Mouse (Mus musculus): Measurements from ENCODE around the gene Sun2. TPM values are rescaled to one million over a fixed set of nuclear protein-coding genes. Genes with fewer than 3 reads are reported as not detected.

The Sun2 gene
- polyA plus RNA-seq, 1 experiment from 2014 or later, result 4.8 TPM

DNA sequence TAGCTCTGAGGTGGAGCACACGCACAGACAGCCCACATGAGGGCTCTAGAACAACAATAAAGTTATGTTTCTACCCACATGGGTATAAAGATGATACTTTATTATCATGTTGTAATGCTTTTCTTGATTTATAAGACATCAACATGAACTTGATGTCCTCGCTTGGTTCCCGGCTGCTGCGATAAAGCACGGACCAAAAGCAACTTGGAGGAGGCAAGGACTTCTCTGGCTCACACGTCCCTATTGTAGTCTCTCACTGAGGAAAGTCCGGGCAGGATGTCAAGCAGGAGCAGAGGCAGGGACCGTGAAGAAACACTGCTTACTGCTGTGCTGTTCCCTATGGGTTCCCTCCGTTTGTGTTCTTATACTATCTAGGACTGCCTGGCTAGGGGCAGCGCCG, 1.7 kb upstream of the Sun2 start:
- DNase-seq (ENCODE audit: low spot score) (no peak), ATAC-seq (no peak)
- Histone ChIP-seq H3K36me3 (ENCODE audit: control insufficient read depth, insufficient read depth, low read length) (peaks cover 8% of the 10 kb centered on the region), H3K27me3 (replicated peaks; ENCODE audit: control insufficient read depth, insufficient read depth, low read length) (no peaks in the 10 kb centered on the region), H3K9ac (ENCODE audit: low read length) (no peak overlapping the region), H3K4me2 (ENCODE audit: low read length) (no peak overlapping the region), H3K27ac (ENCODE audit: low read depth, low read length) (no peak overlapping the region), H3K4me3 (ENCODE audit: low read depth, low read length) (no peak overlapping the region), H3K4me1 (ENCODE audit: control insufficient read depth, insufficient read depth, low read length) (peaks cover 15% of the 10 kb centered on the region), H3K9me3 (replicated peaks; ENCODE audit: control insufficient read depth, low read length) (no peaks in the 10 kb centered on the region)
- 92% methylated on average over 11 of the region's 11 CpGs for WGBS

DNA sequence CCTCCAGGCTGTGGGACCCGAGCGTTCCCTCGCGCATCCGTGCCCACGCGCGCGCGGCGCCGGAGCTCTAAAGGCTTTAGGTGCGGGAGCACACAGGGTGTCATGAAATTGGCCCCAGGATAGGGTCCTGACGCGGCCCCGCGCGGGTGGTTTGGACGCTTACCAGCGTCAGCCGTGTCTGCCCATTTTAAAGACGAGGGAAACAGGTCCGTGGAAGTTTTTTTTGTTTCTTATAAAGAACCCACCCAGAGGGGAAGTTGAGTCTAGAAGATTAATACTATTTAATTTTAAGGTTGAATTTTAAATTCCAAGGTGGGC, 329 bp upstream of the Sun2 start:
- Histone ChIP-seq H3K4me1 (ENCODE audit: control insufficient read depth, insufficient read depth, low read length) (peaks cover 15% of the 10 kb centered on the region), H3K4me3 (ENCODE audit: low read depth, low read length) (peak overlapping the region; percentile 87), H3K9me3 (replicated peaks; ENCODE audit: control insufficient read depth, low read length) (no peaks in the 10 kb centered on the region), H3K4me2 (ENCODE audit: low read length) (peak overlapping the region; percentile 55), H3K9ac (ENCODE audit: low read length) (peak overlapping the region; percentile 92), H3K27me3 (replicated peaks; ENCODE audit: control insufficient read depth, insufficient read depth, low read length) (no peaks in the 10 kb centered on the region), H3K36me3 (ENCODE audit: control insufficient read depth, insufficient read depth, low read length) (peaks cover 22% of the 10 kb centered on the region), H3K27ac (ENCODE audit: low read depth, low read length) (0 out of 2 replicates have a peak overlapping the region, but pooled peaks have one; percentile 14)
- DNase-seq (ENCODE audit: low spot score), result no peak
- 0% methylated on average over 23 of the region's 23 CpGs for WGBS
- no peak for ATAC-seq

DNA sequence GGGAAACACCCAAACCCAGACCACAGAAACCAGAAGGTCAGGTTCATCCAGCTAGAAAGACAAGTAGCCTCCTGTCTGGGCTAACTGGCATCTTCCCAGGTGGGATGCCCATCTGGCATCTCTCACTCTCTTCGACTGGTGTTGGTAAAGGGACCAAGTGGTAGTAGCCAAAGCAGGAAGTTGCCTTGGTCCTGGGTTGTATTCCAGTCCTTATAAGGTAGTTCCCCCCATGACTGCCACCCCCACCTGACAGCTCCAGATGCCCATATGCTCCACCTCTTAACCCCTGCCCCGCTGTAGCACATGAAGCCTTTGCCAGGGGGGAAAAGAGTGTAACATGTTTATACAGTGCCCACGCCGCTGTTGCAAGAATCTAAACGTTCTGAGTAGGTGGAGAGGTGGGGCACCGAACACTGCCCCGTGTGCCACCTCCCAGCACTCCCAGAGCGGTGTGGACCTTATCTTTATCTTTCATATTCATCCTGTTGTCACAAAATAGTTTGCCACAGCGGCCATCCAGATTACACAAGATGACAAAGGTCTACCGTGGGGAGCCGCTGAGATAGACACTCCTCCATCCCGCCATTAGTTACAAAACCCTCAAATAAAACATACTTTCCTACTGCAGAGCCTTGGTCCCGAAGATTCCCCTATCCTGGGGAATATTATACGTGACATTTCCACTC, 1.0 kb downstream of the Sun2 start:
- H3K36me3 ChIP-seq (ENCODE audit: control insufficient read depth, insufficient read depth, low read length), result peaks cover 35% of the 10 kb centered on the region
- H3K4me3 ChIP-seq (ENCODE audit: low read depth, low read length), result peak overlapping the region; percentile 87
- peak overlapping the region; percentile 55 for H3K4me2 ChIP-seq (ENCODE audit: low read length)
- no peak for ATAC-seq
- DNase-seq (ENCODE audit: low spot score), result no peak
- H3K27me3 ChIP-seq (replicated peaks; ENCODE audit: control insufficient read depth, insufficient read depth, low read length), result no peaks in the 10 kb centered on the region
- WGBS, result 34% methylated on average over 14 of the region's 14 CpGs
- no peaks in the 10 kb centered on the region for H3K9me3 ChIP-seq (replicated peaks; ENCODE audit: control insufficient read depth, low read length)
- H3K4me1 ChIP-seq (ENCODE audit: control insufficient read depth, insufficient read depth, low read length), result peaks cover 15% of the 10 kb centered on the region
- peak overlapping the region; percentile 92 for H3K9ac ChIP-seq (ENCODE audit: low read length)
- H3K27ac ChIP-seq (ENCODE audit: low read depth, low read length), result no peak overlapping the region

- Histone ChIP-seq H3K4me3 (ENCODE audit: low read depth, low read length) (peak overlapping the region; percentile 87; the same call in 1 of the 2 replicates), H3K27ac (ENCODE audit: low read depth, low read length) (no peak overlapping the region), H3K36me3 (ENCODE audit: control insufficient read depth, insufficient read depth, low read length) (peaks cover 38% of the 10 kb centered on the region), H3K4me2 (ENCODE audit: low read length) (peak overlapping the region; percentile 55), H3K9ac (ENCODE audit: low read length) (peak overlapping the region; percentile 92; the same call in 1 of the 2 replicates), H3K9me3 (replicated peaks; ENCODE audit: control insufficient read depth, low read length) (no peaks in the 10 kb centered on the region), H3K4me1 (ENCODE audit: control insufficient read depth, insufficient read depth, low read length) (peaks cover 15% of the 10 kb centered on the region), H3K27me3 (replicated peaks; ENCODE audit: control insufficient read depth, insufficient read depth, low read length) (no peaks in the 10 kb centered on the region)
- WGBS, result 89% methylated on average over 3 of the region's 3 CpGs
- no peak for ATAC-seq
- no peak for DNase-seq (ENCODE audit: low spot score)
These were observed 1.6 kb downstream of the Sun2 start for GRCm38 (mm10) chr15:79740739-79741138.

- Histone ChIP-seq H3K9ac (ENCODE audit: low read length) (no peak overlapping the region), H3K9me3 (replicated peaks; ENCODE audit: control insufficient read depth, low read length) (no peaks in the 10 kb centered on the region), H3K27ac (ENCODE audit: low read depth, low read length) (no peak overlapping the region), H3K4me3 (ENCODE audit: low read depth, low read length) (no peak overlapping the region), H3K4me2 (ENCODE audit: low read length) (no peak overlapping the region), H3K27me3 (replicated peaks; ENCODE audit: control insufficient read depth, insufficient read depth, low read length) (no peaks in the 10 kb centered on the region), H3K36me3 (ENCODE audit: control insufficient read depth, insufficient read depth, low read length) (peaks cover 90% of the 10 kb centered on the region), H3K4me1 (ENCODE audit: control insufficient read depth, insufficient read depth, low read length) (no peaks in the 10 kb centered on the region)
- ATAC-seq (no peak), DNase-seq (ENCODE audit: low spot score) (no peak)
- WGBS, result 90% methylated on average over 8 of the region's 8 CpGs
These were observed 8.0 kb downstream of the Sun2 start for GRCm38 (mm10) chr15:79734311-79734710.

DNA sequence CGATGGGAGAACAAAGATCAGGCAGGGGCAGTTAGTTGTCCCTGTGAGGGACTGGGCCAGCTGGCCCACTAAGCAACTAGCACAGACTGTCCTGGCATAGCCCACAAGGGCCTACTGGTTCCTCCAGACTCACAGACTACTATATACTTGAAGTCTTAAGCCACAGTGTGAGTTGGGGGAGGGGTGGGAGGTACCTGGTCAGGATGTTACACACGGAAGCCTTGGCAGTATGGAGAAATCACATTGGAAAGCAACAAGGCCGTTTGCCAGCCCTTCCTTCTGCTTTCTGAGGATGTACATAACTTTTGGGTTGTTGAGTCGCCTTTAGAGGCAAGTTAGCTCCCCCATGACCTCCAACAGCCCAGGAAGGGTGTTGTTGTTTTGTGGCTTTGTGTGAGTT, 8.7 kb downstream of the Sun2 start:
- Histone ChIP-seq H3K27ac (ENCODE audit: low read depth, low read length) (no peak overlapping the region), H3K4me2 (ENCODE audit: low read length) (no peak overlapping the region), H3K27me3 (replicated peaks; ENCODE audit: control insufficient read depth, insufficient read depth, low read length) (no peaks in the 10 kb centered on the region), H3K9ac (ENCODE audit: low read length) (no peak overlapping the region), H3K4me1 (ENCODE audit: control insufficient read depth, insufficient read depth, low read length) (no peaks in the 10 kb centered on the region), H3K4me3 (ENCODE audit: low read depth, low read length) (no peak overlapping the region), H3K36me3 (ENCODE audit: control insufficient read depth, insufficient read depth, low read length) (peaks cover 90% of the 10 kb centered on the region), H3K9me3 (replicated peaks; ENCODE audit: control insufficient read depth, low read length) (no peaks in the 10 kb centered on the region)
- DNase-seq (ENCODE audit: low spot score), result no peak
- ATAC-seq, result no peak
- 78% methylated on average over 4 of the region's 4 CpGs for WGBS

- 92% methylated on average over 8 of the region's 8 CpGs for WGBS
- no peak overlapping the region for H3K4me2 ChIP-seq (ENCODE audit: low read length)
- no peaks in the 10 kb centered on the region for H3K9me3 ChIP-seq (replicated peaks; ENCODE audit: control insufficient read depth, low read length)
- no peak overlapping the region for H3K4me3 ChIP-seq (ENCODE audit: low read depth, low read length)
- no peaks in the 10 kb centered on the region for H3K27me3 ChIP-seq (replicated peaks; ENCODE audit: control insufficient read depth, insufficient read depth, low read length)
- H3K9ac ChIP-seq (ENCODE audit: low read length), result no peak overlapping the region
- no peaks in the 10 kb centered on the region for H3K4me1 ChIP-seq (ENCODE audit: control insufficient read depth, insufficient read depth, low read length)
- ATAC-seq (no peak), DNase-seq (ENCODE audit: low spot score) (no peak)
- peaks cover 90% of the 10 kb centered on the region for H3K36me3 ChIP-seq (ENCODE audit: control insufficient read depth, insufficient read depth, low read length)
- H3K27ac ChIP-seq (ENCODE audit: low read depth, low read length), result no peak overlapping the region
These were observed 9.1 kb downstream of the Sun2 start for GRCm38 (mm10) chr15:79733192-79733591.

DNA sequence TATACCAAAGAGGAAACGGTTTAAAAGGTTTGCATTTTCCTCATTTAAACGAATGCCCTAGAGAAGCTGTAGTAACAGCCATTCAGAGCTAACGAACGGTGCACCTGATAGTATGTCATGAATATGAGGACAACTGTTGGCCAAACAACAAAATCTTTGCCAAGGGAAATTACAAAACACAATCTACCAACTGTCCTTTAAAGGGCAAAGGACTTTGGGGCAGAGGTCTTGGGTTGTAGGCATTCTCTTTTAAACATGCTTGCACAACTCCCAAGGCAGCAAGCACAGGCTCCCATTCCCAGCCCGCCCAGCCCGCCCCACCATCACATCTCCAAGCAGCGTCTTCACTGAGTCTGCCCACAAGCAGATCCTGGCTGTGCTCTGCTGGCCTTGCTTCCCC, 10.8 kb downstream of the Sun2 start:
- 57% methylated on average over 7 of the region's 7 CpGs for WGBS
- Histone ChIP-seq H3K9ac (ENCODE audit: low read length) (no peak overlapping the region), H3K4me3 (ENCODE audit: low read depth, low read length) (no peak overlapping the region), H3K9me3 (replicated peaks; ENCODE audit: control insufficient read depth, low read length) (no peaks in the 10 kb centered on the region), H3K4me2 (ENCODE audit: low read length) (no peak overlapping the region), H3K27ac (ENCODE audit: low read depth, low read length) (no peak overlapping the region), H3K27me3 (replicated peaks; ENCODE audit: control insufficient read depth, insufficient read depth, low read length) (no peaks in the 10 kb centered on the region), H3K4me1 (ENCODE audit: control insufficient read depth, insufficient read depth, low read length) (no peaks in the 10 kb centered on the region), H3K36me3 (ENCODE audit: control insufficient read depth, insufficient read depth, low read length) (peaks cover 90% of the 10 kb centered on the region)
- no peak for DNase-seq (ENCODE audit: low spot score)
- no peak for ATAC-seq

GRCm38 (mm10) chr15:79728731-79729388, 13.5 kb downstream of the Sun2 start:
- Histone ChIP-seq H3K9me3 (replicated peaks; ENCODE audit: control insufficient read depth, low read length) (no peaks in the 10 kb centered on the region), H3K4me3 (ENCODE audit: low read depth, low read length) (no peak overlapping the region), H3K36me3 (ENCODE audit: control insufficient read depth, insufficient read depth, low read length) (peaks cover 93% of the 10 kb centered on the region), H3K4me2 (ENCODE audit: low read length) (no peak overlapping the region), H3K27ac (ENCODE audit: low read depth, low read length) (no peak overlapping the region), H3K9ac (ENCODE audit: low read length) (no peak overlapping the region), H3K4me1 (ENCODE audit: control insufficient read depth, insufficient read depth, low read length) (no peaks in the 10 kb centered on the region), H3K27me3 (replicated peaks; ENCODE audit: control insufficient read depth, insufficient read depth, low read length) (no peaks in the 10 kb centered on the region)
- ATAC-seq, result no peak
- DNase-seq (ENCODE audit: low spot score), result no peak
- WGBS, result 93% methylated on average over 10 of the region's 10 CpGs
